Mouse (Mus musculus) liver, adult 2 months (tissue): Measurements from ENCODE around the gene Fam216a.

Source experiments
- CTCF ChIP-seq: fragments of 200-500 bp; IDR thresholded peaks from 2 replicates; pipeline ENCODE4 v1.5.1; 2011; ENCODE audit warnings: low read depth, low read length, control low read depth
- POLR2A ChIP-seq: fragments of 200-500 bp; IDR thresholded peaks from 2 replicates; pipeline ENCODE4 v1.6.1; 2011; ENCODE audit warnings: low read length, control low read depth; ENCODE audit not compliant: insufficient read depth; ENCODE audit errors: extremely low read depth

GRCm38 (mm10) chr5:122323523-122323922 is 48.6 kb downstream of the Fam216a start:
- no peak for TF ChIP-seq CTCF
- no peak for TF ChIP-seq POLR2A
